Mouse (Mus musculus) ovary, postnatal 36 days (tissue): ENCODE data around the gene Rph3al.

Experiments used
- DNase-seq: peaks from one replicate; pipeline ENCODE4 v3.0.0; 2022; ENCODE audit warnings: low spot score, mixed read lengths

Gene Rph3al

GRCm38 (mm10) chr11:75810526-75810925 is 127.7 kb downstream of the Rph3al start:
- no peak for DNase-seq

DNA sequence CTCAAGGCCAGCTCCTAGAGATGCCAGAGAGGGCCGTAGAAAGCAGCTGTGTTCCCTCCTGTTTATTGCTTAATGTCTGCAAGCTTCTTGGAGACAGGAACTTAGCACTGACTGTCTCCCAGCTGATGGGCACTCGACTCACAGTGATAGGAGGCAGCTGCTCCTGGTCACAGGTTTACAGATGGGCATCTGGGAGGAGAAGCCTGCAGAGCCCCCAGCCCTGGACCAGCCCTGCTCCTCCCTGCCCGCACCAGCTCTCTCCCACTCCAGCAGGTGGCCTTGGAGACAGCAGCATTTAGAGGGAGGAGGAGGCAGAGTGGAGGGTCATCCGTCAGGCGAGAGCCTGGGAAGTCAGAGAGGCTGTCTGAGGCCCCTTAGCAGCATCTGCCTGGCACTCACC is 130.7 kb downstream of the Rph3al start:
- DNase-seq: peak; percentile 62

DNA sequence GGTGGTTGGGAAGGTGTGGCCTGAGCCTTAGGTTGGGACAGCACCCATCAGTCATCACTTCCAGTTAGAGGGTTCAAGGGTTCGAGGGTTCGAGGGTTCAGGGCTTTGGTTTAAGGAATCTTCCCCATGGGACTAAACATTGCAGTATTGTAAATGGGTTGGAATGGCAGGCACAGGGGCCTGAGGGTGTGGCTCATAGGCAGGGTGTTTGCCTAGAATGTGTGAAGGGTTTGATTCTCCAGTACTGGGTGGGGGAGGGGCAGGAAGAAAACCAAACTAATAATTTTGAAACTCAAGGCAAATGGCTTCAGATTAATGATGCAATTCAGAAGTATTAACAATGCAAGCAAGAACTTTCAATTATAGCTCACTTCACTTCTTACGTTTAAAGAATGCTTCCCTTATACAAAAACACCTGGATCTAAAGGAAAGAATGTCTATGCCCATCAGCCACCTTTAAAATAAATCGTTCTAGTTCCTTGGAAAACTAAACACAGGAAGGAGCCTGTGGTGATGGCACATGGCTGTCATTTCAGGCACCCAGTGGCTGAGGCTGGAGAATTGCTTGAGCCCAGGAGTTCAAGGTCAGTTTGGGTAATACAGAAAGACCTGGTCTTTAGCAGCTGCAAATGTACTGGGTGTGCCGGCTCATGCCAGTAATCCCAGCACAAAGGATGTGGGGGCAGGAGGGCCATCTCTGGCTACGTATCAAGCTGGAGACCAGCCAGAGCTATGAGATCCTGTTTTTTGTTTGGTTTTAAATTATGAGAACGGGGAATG is 136.3 kb downstream of the Rph3al start:
- DNase-seq: no peak

- no peak for DNase-seq
Measured at GRCm38 (mm10) chr11:75801369-75801768, 136.9 kb downstream of the Rph3al start.

GRCm38 (mm10) chr11:75796536-75797246 is 141.5 kb downstream of the Rph3al start:
- DNase-seq: peak; percentile 60

GRCm38 (mm10) chr11:75796029-75796445 is 142.2 kb downstream of the Rph3al start, which contains the start of gene Doc2b:
Doc2b (minus strand) TSS chr11:75796049.
- peak; percentile 70 for DNase-seq

GRCm38 (mm10) chr11:75795321-75795636 is 142.9 kb downstream of the Rph3al start:
- DNase-seq: peak; percentile 53

DNA sequence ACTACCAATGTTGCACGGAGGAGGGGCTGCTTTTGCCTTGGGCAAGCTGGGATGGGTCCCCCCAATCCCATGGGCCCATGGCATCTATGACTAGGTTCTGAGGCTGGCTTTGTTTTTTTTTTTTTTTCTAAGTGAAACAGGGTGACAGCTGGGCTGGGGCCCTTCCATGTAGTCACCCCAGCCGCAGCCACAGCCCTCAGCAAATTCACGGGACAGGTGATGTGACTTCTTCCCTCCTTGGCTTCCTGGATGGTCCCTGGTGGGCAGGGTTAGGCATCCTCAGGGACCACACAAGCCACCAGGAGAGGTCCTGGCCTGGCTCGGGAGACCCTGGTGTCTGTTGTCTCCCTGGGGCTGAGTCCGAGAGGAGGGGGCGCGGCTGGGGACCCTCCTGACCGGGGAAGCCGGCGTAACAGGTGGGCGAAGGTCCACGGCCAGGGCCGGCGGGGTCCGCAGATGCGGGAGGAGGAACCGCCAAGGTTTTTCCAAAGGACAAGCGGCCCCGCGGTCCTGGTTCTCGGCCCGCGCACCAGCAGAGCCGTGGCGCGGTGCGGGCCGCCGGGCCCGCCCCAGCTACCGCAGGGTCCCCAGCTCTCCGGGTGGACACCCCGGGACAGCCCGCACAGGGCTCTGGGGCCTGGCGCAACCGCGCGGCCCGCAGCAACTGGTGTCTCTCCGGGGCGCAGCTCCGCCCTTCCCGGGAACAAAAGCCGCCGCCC is 143.5 kb downstream of the Rph3al start:
- DNase-seq: no peak

DNA sequence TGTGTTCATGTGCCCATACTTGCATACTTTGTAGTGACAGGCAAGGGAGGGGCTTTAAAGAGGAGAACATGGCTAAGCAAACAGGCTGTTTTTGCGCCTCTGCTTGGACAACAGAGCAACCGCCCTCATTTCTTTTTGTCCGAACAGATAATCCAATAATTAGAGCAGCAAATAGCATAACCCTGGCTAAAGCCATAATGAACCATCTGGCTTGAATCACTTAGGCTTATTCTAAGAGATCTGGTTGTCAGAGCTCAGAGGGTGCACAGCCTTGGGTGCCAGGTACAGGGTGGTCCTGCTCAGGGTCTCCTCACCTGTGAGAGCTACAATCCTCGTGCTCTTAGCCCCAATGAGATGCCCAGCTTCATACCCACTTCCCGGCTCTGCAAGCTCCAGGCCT is 144.9 kb downstream of the Rph3al start:
- no peak for DNase-seq

DNA sequence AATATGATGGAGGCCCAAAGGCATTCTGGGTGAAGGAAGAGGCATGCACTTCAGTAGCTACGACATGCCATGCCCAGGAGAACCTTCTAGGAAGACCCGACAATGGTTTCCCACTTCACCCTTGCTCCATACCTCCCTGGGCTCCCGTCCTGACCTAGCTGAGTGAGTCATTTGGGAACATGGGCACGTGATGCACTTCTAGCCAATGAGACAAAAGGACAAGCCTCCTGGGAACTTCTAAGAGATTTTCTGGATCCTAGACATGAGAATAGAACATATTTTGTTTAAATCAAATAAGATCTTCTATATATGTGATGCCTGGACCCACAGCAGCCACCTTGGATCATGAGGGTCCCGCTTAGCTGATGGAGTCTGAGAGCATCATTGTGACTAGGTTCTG is 145.7 kb downstream of the Rph3al start:
- no peak for DNase-seq

DNA sequence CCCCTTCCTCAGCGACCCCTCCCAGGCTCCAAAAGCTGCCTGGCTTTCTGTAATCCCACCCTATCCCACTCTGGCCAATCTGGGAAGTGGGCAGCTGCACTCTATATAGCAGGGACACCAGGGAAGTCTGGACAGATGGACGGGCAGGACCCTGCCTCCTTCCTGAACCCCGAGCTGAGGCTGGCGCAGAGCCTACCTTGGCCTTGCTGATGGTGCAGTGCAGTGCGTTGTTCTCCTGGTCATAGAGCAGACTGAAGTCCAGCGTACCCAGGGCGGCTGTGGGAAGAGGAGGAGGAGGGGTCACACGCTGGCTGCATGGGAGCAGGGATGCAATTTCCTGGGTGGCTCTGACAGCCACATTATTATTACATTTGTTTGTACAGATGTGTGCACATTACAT is 152.3 kb downstream of the Rph3al start:
- DNase-seq: no peak

GRCm38 (mm10) chr11:75783799-75784198 is 154.4 kb downstream of the Rph3al start:
- no peak for DNase-seq

DNA sequence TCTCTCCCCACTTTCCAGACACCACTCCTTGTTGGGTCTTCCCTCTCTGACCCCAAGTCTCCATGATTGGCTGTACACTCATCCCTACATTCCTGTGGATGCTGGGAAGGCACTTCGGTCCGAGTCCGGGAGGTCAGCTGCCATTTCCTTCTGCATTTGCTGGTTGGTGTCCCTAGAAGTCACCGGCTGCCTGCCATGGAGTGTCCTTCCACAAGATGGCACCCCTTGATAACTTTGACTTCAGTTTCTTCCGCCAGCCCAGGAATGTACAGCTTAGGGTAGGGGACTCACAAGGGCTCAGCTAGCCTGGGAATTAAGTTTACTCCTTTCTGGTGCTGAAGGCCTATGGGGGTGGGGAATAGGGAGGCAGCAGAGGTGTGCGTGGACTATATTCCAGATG is 156.3 kb downstream of the Rph3al start:
- peak; percentile 65 for DNase-seq
